Mouse (Mus musculus) cerebellum, postnatal 10 days (tissue): Measurements from ENCODE around the gene Smyd3.

Experiments
- DNase-seq, 2 experiments: peaks; one replicate each; pipeline ENCODE4 v3.0.0; 2021; ENCODE audit warnings: mixed read lengths in 2 of 2

Smyd3 gene

GRCm38 (mm10) chr1:179161947-179162346 lies 355.9 kb downstream of the Smyd3 start:
- no peak for DNase-seq

GRCm38 (mm10) chr1:179160697-179161096 lies 357.1 kb downstream of the Smyd3 start:
- no peak for DNase-seq

- no peak for DNase-seq
These were observed 365.5 kb downstream of the Smyd3 start for GRCm38 (mm10) chr1:179152376-179152775.

GRCm38 (mm10) chr1:179151275-179151674 lies 366.6 kb downstream of the Smyd3 start:
- no peak for DNase-seq

- DNase-seq: no peak
These were observed 368.2 kb downstream of the Smyd3 start for GRCm38 (mm10) chr1:179149468-179150140.

- no peak for DNase-seq
These were observed 371.1 kb downstream of the Smyd3 start for GRCm38 (mm10) chr1:179146730-179147167.

GRCm38 (mm10) chr1:179143154-179143832 lies 374.5 kb downstream of the Smyd3 start:
- DNase-seq: no peak

GRCm38 (mm10) chr1:179142177-179142576 lies 375.7 kb downstream of the Smyd3 start:
- DNase-seq: peak; percentile 80 to 85

- no peak for DNase-seq
These were observed 376.7 kb downstream of the Smyd3 start for GRCm38 (mm10) chr1:179141071-179141650.

- DNase-seq: no peak
These were observed 380.7 kb downstream of the Smyd3 start for GRCm38 (mm10) chr1:179137145-179137477.

- DNase-seq: peak; percentile 80 to 81
These were observed 381.2 kb downstream of the Smyd3 start for GRCm38 (mm10) chr1:179136461-179137144.

- DNase-seq: no peak
These were observed 387.8 kb downstream of the Smyd3 start for GRCm38 (mm10) chr1:179129995-179130394.

GRCm38 (mm10) chr1:179126287-179126686 lies 391.6 kb downstream of the Smyd3 start:
- no peak for DNase-seq

GRCm38 (mm10) chr1:179122476-179123229 lies 395.2 kb downstream of the Smyd3 start:
- DNase-seq: peak; percentile 77 to 80

GRCm38 (mm10) chr1:179120217-179120966 lies 397.4 kb downstream of the Smyd3 start:
- no peak for DNase-seq

GRCm38 (mm10) chr1:179118673-179119072 lies 399.2 kb downstream of the Smyd3 start:
- DNase-seq: no peak

- no peak for DNase-seq
These were observed 400.8 kb downstream of the Smyd3 start for GRCm38 (mm10) chr1:179116729-179117663.

GRCm38 (mm10) chr1:179114833-179115495 lies 402.9 kb downstream of the Smyd3 start:
- no peak for DNase-seq

GRCm38 (mm10) chr1:179114385-179114784 lies 403.5 kb downstream of the Smyd3 start:
- DNase-seq: no peak

GRCm38 (mm10) chr1:179108759-179109158 lies 409.1 kb downstream of the Smyd3 start:
- no peak for DNase-seq
